Mouse (Mus musculus): ENCODE data around the gene Pitpnc1.
"Not testable (repeated sequence)": the region's sequence is repeated elsewhere in the genome, so short reads cannot be mapped to it uniquely, and the experiment has no call there.

Gene Pitpnc1

DNA sequence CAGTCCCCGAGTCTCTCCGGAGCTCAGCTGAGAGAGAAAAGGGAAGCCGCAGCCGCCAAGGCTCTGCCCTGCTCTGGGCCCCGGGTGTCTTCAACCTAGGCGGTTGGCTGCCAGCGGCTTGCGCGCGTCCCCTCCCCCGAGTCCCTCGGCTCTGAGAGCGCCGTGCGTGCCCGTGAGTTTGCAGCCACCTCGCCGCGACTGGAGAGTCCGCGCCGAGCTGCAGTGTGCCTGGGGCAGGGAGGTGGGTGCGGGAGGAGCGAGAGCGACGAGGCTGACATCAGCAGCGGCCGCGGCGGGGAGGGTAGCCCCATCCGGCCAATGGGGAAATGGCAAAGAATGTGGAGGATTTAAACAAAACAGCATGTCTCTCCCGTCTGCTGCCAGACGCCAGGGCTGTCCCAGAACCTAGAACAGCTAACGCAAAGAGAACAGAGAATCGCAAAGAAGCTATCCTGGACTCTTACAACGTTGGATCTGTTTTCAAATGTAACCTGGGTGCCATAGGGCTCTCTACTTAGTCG lies at the start of gene Pitpnc1:
Gene Pitpnc1 (minus strand): TSS at position 179 of the 521 bp plus-strand sequence.
- POLR2A ChIA-PET, result interaction anchor here (0.5 to 4.9 kb wide), 44 partner anchors 9 to 895 kb away, joined by 3 to 24 read pairs (median 5); partner anchors contain the start of gene Psmd12 (in 2 of the 4)
- CTCF ChIA-PET, result interaction anchor here (0.5 to 5.2 kb wide), 19 partner anchors 8 to 307 kb away, joined by 3 to 37 read pairs (median 3); no protein-coding TSS in a partner anchor

GRCm38 (mm10) chr11:107518645-107519429 lies 48.3 kb upstream of the Pitpnc1 start:
- ChIA-PET CTCF (interaction anchor here in 3 of 4 experiments (0.5 to 1.4 kb wide), 3 partner anchors 8 to 384 kb away, joined by 3 to 12 read pairs (median 4); no protein-coding TSS in a partner anchor), POLR2A (interaction anchor here (0.7 to 10.4 kb wide), 10 partner anchors 8 to 179 kb away, joined by 3 to 166 read pairs (median 6); no protein-coding TSS in a partner anchor)

GRCm38 (mm10) chr11:107516387-107516786 lies 45.9 kb upstream of the Pitpnc1 start:
- POLR2A ChIA-PET, result interaction anchor here (0.5 to 10.4 kb wide), 28 partner anchors 8 to 381 kb away, joined by 3 to 166 read pairs (median 4); partner anchors contain the start of gene Helz (in 2 of the 4)
- CTCF ChIA-PET, result interaction anchor here in 3 of 4 experiments (0.6 to 1.3 kb wide), 4 partner anchors 9 to 1401 kb away, joined by 3 to 8 read pairs (median 4); no protein-coding TSS in a partner anchor

GRCm38 (mm10) chr11:107513047-107513446 lies 42.5 kb upstream of the Pitpnc1 start:
- POLR2A ChIA-PET, result interaction anchor here (0.7 to 10.4 kb wide), 28 partner anchors 8 to 724 kb away, joined by 3 to 166 read pairs (median 4); partner anchors contain the start of genes Helz (in 2 of the 4), Cep95 (in 1 of the 4) and Ddx5 (in 1 of the 4)
- CTCF ChIA-PET, result interaction anchor here in 3 of 4 experiments (0.7 to 0.9 kb wide), 4 partner anchors 35 to 258 kb away, joined by 3 to 9 read pairs (median 4); partner anchors contain the start of genes Cacng1 (in 1 of the 3) and Helz (in 1 of the 3)

- POLR2A ChIA-PET, result interaction anchor here in 2 of 4 experiments (1.4 to 10.4 kb wide), 8 partner anchors 17 to 86 kb away, joined by 3 to 166 read pairs (median 6); partner anchors contain the start of gene Helz (in 1 of the 2)
- CTCF ChIA-PET, result not testable (repeated sequence)
These were observed 41.5 kb upstream of the Pitpnc1 start for GRCm38 (mm10) chr11:107511954-107512353.

DNA sequence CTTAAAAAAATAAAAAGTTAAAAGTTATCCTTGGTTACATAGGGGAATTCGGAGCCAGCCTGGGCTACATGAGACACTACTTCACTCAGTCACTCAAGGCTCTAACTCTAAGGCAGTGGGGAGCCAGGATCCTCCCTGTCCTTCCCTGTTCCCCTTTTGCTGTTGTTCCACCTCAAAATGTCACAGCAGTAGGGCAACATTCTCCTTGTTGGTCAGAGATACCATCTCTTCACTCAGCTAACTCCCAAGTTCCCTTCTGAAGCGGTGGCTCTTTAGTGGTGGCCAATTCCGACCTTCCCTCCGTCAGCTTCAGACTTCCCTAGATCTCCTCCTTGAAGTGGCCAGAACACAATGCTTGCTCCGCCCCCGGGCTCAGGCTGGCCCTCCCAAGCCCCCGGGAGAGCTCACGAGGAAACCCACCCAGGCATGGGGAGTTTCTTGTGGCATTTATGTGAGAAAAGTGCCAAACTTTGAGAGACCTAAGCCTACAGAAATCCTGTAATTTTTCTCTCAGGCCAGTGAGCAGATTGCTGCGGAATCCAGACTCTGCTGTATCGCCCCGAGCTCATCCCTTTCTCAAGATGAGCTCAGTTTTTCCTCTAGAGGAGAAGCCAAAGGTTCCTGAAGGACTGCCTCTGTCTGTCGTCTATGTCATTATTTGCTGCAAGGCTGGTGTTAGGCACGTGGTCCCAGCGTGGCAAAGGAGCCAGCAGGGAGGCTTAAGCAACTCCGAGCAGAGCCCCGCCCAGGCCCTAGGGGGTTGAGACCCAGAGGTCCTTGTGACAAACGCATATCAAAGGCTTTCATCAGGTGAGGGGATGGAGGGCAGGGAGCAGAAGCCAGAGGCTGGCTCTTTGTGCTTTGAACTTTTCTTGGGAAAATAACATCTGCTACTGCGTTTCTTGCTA lies 40.1 kb upstream of the Pitpnc1 start:
- POLR2A ChIA-PET, result interaction anchor here (0.6 to 8.7 kb wide), 101 partner anchors 8 to 1846 kb away, joined by 3 to 166 read pairs (median 4); partner anchors contain the start of genes Helz (in 4 of the 4), Psmd12 (in 2 of the 4), Kpna2 (in 1 of the 4) and Nol11 (in 1 of the 4)
- CTCF ChIA-PET, result interaction anchor here (0.6 to 2.8 kb wide), 18 partner anchors 8 to 489 kb away, joined by 3 to 8 read pairs (median 3); partner anchors contain the start of genes Helz (in 1 of the 4) and Psmd12 (in 1 of the 4)

DNA sequence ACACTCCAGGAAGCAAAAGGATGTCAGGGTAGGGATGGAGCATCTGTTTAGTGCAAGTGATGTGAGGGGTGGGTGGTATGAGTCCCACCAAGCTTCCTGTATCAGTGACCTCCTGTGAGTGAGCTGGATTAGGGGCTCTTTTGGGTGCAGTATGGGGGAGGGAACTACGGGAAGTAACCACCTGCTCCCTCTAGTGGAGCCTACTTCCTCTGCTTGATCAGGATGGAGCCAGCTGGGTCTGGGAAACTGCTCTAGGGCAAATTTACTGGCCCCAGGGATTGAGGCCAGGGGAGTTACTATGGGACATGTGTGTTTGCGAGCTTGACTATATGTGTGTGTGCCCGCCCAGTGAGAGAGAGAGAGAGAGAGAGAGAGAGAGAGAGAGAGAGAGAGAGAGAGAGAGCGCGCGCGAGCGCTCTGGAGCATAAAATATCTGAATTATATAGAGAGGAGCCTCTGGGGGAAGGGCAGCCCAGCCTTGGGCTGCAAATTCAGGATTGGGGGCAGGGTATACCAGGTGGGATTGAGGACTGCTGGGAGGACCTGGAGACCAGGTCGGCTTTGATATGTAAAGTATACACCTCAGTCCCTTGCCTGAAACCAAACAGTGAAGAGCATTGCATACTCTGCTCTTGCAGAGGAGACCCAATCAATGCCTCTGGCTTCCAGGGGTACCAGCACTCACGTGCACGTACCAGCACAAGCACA lies 39.3 kb upstream of the Pitpnc1 start:
- ChIA-PET POLR2A (interaction anchor here (0.6 to 8.7 kb wide), 75 partner anchors 9 to 1067 kb away, joined by 3 to 166 read pairs (median 4); partner anchors contain the start of genes Helz (in 3 of the 4), Psmd12 (in 3 of the 4) and Kpna2 (in 1 of the 4)), CTCF (interaction anchor here (0.5 to 2.8 kb wide), 17 partner anchors 14 to 402 kb away, joined by 3 to 8 read pairs (median 4); partner anchors contain the start of genes Helz (in 1 of the 4) and Psmd12 (in 1 of the 4))

DNA sequence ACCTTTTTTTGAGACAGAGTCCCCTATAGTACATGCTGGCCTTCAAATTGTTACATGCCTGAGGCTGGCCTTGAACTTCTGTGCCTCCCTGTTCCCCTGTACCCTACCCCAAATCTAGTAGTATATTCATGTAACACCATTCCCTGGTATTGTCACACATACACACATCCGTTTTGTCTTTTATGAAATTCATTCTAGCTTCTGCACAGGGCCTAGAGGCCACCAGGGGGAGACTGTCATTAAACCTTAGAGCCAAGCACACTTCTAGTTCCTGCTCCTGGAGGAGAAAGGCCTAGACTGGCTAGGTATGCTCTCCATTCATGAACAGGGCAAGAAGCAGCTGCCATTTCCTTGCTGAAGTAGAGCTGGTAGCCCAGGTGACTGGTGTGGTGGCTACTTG lies 35.8 kb upstream of the Pitpnc1 start:
- POLR2A ChIA-PET, result interaction anchor here in 3 of 4 experiments (0.6 to 8.7 kb wide), 21 partner anchors 9 to 306 kb away, joined by 3 to 166 read pairs (median 4); partner anchors contain the start of gene Helz (in 1 of the 3)
- CTCF ChIA-PET, result interaction anchor here (0.5 to 2.1 kb wide), 25 partner anchors 9 to 519 kb away, joined by 3 to 8 read pairs (median 3); partner anchors contain the start of gene Helz (in 1 of the 4)

DNA sequence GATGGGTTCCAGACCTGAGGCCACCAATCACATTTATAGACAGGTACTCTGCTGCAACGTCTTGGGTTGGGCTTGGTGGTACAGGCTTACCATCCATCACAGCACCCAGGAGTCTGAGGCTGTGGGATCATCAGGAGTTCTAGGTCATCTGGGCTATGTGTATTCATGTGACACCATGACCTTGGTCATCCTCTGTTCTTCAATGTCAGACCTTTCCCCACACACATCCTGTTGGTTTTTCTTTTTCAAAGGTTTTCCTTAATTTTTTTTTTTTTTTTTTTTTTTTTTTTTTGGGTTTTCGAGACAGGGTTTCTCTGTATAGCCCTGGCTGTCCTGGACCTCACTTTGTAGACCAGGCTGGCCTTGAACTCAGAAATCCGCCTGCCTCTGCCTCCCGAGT lies 33.9 kb upstream of the Pitpnc1 start:
- CTCF ChIA-PET, result interaction anchor here in 2 of 4 experiments (0.6 to 1.8 kb wide), 3 partner anchors 9 to 248 kb away, joined by 3 to 8 read pairs (median 3); no protein-coding TSS in a partner anchor
- POLR2A ChIA-PET, result interaction anchor here in 2 of 4 experiments (0.9 to 8.7 kb wide), 11 partner anchors 9 to 210 kb away, joined by 3 to 123 read pairs (median 4); partner anchors contain the start of gene Psmd12 (in 1 of the 2)

GRCm38 (mm10) chr11:107502801-107503200 lies 32.3 kb upstream of the Pitpnc1 start:
- ChIA-PET POLR2A (interaction anchor here in 2 of 4 experiments (0.7 to 8.7 kb wide), 10 partner anchors 9 to 208 kb away, joined by 3 to 123 read pairs (median 4); no protein-coding TSS in a partner anchor), CTCF (interaction anchor here (0.5 to 1.8 kb wide), 8 partner anchors 8 to 1532 kb away, joined by 3 to 8 read pairs (median 3); no protein-coding TSS in a partner anchor)

DNA sequence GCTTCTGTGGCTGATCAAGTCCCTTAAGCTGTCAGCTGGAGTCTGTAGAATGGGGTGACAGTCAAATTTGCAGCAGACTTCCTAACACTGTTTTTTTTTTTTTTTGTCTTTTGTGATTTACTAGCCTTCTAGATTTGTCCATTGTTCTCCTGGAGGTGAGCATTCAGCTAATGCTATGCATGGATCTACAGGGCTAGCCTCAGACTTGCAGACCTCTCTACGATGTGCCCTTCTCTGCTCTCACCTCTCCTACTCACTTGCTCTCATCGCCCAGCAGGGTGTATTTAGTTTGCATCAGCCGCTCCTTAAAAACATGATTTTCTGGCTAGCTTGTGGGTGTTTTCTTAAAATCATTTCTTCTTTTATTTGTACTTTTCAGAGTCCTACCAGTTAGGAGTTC lies 13.8 kb upstream of the Pitpnc1 start:
- ChIA-PET POLR2A (interaction anchor here in 3 of 4 experiments (0.6 to 9.9 kb wide), 17 partner anchors 9 to 334 kb away, joined by 3 to 80 read pairs (median 3); partner anchors contain the start of gene Helz (in 1 of the 3)), CTCF (interaction anchor here (0.5 to 2.4 kb wide), 7 partner anchors 10 to 133 kb away, joined by 3 to 8 read pairs (median 4); no protein-coding TSS in a partner anchor)

DNA sequence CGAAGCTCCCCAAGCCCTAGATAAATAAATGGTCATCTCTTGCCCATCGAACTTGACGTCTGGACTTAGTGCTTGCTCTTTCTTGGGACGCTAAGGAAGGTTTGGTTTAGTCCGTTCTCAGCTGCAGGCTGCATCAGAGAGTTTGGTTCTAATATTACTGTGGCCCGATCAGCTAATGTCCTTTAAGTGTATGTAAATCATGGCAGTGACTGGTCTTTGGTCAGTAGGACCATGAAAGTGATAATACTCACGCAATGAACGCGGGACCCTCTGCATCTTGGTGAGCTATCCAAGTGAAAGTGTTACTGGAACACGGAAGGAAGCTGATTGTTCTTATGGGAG lies 9.3 kb upstream of the Pitpnc1 start:
- CTCF ChIA-PET, result interaction anchor here in 3 of 4 experiments (0.6 to 1.8 kb wide), 4 partner anchors 15 to 204 kb away, joined by 5 to 8 read pairs (median 8); no protein-coding TSS in a partner anchor
- POLR2A ChIA-PET, result interaction anchor here in 3 of 4 experiments (0.8 to 9.9 kb wide), 31 partner anchors 8 to 481 kb away, joined by 3 to 80 read pairs (median 5); partner anchors contain the start of genes Pitpnc1 (in 2 of the 3), Kpna2 (in 1 of the 3) and Nol11 (in 1 of the 3)

GRCm38 (mm10) chr11:107479053-107479861 lies 8.8 kb upstream of the Pitpnc1 start, which contains the start of gene Psmd12:
Gene Psmd12 (plus strand): TSS chr11:107479484.
- ChIA-PET POLR2A (interaction anchor here (0.5 to 9.9 kb wide), 46 partner anchors 9 to 1862 kb away, joined by 3 to 80 read pairs (median 4); partner anchors contain the start of genes Pitpnc1 (in 2 of the 4), Cep95 (in 1 of the 4), Ddx5 (in 1 of the 4) and Kpna2 (in 1 of the 4)), CTCF (interaction anchor here in 3 of 4 experiments (0.5 to 1.8 kb wide), 11 partner anchors 10 to 1871 kb away, joined by 3 to 8 read pairs (median 6); partner anchors contain the start of gene Nol11 (in 1 of the 3))

GRCm38 (mm10) chr11:107473137-107473820 lies 2.8 kb upstream of the Pitpnc1 start:
- ChIA-PET POLR2A (interaction anchor here in 2 of 4 experiments (0.6 to 4.9 kb wide), 6 partner anchors 11 to 1432 kb away, joined by 3 to 24 read pairs (median 4); no protein-coding TSS in a partner anchor), CTCF (interaction anchor here in 3 of 4 experiments (0.6 to 5.2 kb wide), 6 partner anchors 88 to 324 kb away, joined by 4 to 37 read pairs (median 6); no protein-coding TSS in a partner anchor)
